Mouse (Mus musculus) embryonic fibroblast, embryonic 13.5 days (primary cell): Measurements from ENCODE around the gene Teddm1b.

ENCODE experiments used
- CTCF ChIP-seq: IDR thresholded peaks from 2 replicates; pipeline ENCODE4 v1.5.1; 2011; ENCODE audit warnings: mild to moderate bottlenecking, control low read depth, low read length, moderate library complexity, borderline replicate concordance; ENCODE audit not compliant: insufficient read depth
- POLR2A ChIP-seq: IDR thresholded peaks from 2 replicates; pipeline ENCODE4 v1.6.1; 2011; ENCODE audit warnings: low read depth, mild to moderate bottlenecking, control low read depth, low read length, moderate library complexity

- TF ChIP-seq POLR2A (no peak), CTCF (no peak)
Observed at GRCm38 (mm10) chr1:153909963-153910291, 35.8 kb downstream of the Teddm1b start.
